Mouse (Mus musculus) ES-Bruce4 (cell line): ENCODE results near the gene Mia.

ENCODE experiments used
- CTCF ChIP-seq: IDR thresholded peaks from one replicate; pipeline ENCODE4 v1.8.1; 2011; ENCODE audit warnings: low read depth, low read length
- POLR2A ChIP-seq: IDR thresholded peaks from one replicate; pipeline ENCODE4 v1.8.1; 2011; ENCODE audit warnings: low read length; ENCODE audit not compliant: insufficient read depth

DNA sequence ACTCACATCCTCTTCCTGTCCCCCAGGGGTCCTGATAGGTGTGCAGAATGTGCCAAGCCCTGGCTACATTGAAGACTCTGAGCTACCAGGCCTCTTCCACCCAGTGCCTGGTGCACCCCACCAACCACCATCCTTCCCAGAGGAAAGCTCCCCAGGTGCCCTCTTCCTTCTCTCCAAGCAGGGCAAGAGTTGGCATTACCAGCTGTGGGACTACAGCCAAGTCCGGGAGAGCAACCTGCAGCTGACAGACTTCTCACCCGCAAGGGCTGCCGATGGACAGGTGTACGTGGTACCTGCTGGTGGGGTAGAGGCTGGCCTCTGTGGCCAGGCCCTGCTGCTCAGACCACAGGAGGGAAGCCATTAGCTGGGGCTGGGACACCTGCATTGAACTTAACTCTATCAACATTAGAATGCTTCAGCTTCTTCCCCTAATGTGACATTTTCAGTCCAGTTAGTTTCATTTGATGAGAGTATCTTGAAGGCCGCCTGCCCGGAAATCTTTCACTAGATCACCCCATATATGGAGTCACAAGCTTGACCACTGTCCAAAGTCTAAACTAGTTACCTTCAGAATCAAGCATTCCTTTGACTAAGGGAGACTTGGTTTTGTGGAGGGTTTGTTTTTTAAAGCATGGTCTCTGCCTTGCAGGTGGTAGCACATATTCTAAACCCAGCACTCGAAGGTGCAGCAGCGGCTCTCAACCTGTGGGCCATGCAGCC, 22.9 kb upstream of the Mia start:
- no peak for TF ChIP-seq CTCF
- TF ChIP-seq POLR2A = no peak
